Mouse (Mus musculus) frontal cortex, adult 2 months (tissue): ENCODE data around the gene Gm17783. TPM values are rescaled to one million over a fixed set of nuclear protein-coding genes. Genes with fewer than 3 reads are reported as not detected.
"Not testable (repeated sequence)": the region's sequence is repeated elsewhere in the genome, so short reads cannot be mapped to it uniquely, and the experiment has no call there.

ENCODE experiments used
- DNase-seq, 2 experiments: peaks; one replicate each; pipeline ENCODE4 v3.0.0; 2022; ENCODE audit warnings: low spot score in 1 of 2; ENCODE audit errors: extremely low spot score in 1 of 2
- polyA plus RNA-seq: library from polyadenylated mRNA; depleted of rRNA; stranded (reverse); fragments of >200 nt; gene quantifications from 2 replicates; pipeline ENCODE4 v1.2.3, GENCODE M21; 2012; rRNA removed

Gm17783 gene
- polyA plus RNA-seq, result not detected in 2 replicates

GRCm38 (mm10) chr16:45531950-45532349 is at the start of gene Gm17783:
Gene Gm17783 (minus strand): TSS chr16:45532050.
- no peak for DNase-seq

DNA sequence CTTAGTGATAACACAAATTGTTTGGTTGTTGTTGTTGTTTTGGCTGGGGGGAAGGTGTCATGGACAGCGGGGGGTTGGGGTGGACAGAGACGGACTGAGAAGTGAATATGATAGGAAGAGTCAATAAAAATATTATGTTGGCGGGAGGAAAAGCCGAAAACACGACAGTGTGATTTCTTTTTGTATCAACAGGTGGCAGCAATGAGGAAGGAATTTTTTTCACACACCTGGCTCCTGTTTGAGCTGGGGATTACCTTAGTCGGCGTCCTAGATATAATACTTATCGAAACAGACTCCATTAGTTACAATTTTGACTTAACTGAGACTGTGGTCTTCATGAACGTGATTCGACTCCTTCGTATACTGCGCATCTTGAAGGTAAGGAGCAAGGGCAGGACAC is 48.0 kb upstream of the Gm17783 start:
- no peak for DNase-seq

- DNase-seq, result no peak
Observed at GRCm38 (mm10) chr16:45572307-45572706, 40.5 kb upstream of the Gm17783 start.

DNA sequence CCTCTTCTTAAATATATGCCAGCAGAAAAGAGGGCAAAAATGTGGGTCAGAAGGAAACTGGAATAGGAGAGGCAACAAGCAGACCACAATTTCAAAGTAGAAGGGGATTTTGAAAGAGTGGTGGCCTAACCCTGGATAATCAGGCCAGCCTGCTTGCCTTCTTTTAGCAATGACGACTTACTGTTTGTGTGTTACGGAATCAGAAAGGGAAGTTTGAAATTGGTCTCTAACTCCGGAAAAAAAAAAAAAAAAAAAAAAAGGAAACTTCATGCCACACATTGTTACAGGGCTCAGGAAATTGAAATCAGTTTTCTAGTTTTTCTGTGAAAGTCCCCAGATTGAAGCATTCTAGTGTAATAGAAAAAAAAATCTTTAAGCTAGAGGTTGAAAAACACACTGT is 29.9 kb upstream of the Gm17783 start:
- DNase-seq, result no peak

DNA sequence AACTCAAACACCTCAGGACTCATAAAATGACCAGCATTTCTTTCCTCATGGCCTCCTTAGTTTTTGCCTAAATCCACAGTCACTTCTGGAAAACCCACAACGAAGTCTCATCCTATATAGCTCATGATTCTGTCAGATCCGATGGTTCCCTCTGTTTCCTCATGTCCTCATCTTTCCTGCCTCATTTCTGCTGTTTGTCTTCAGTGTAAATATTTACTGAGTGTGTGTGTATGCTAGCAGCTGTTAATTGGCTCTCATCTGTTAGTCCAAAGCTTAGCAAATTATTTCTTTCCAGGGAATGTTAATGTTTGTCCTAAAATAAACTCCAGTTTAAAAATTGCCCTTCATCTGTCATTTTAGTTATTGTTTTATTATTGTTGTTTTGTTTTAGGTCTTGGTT is 19.7 kb upstream of the Gm17783 start:
- DNase-seq, result no peak

GRCm38 (mm10) chr16:45547982-45548381 is 16.1 kb upstream of the Gm17783 start:
- no peak for DNase-seq

GRCm38 (mm10) chr16:45544341-45544740 is 12.5 kb upstream of the Gm17783 start:
- DNase-seq, result no peak

DNA sequence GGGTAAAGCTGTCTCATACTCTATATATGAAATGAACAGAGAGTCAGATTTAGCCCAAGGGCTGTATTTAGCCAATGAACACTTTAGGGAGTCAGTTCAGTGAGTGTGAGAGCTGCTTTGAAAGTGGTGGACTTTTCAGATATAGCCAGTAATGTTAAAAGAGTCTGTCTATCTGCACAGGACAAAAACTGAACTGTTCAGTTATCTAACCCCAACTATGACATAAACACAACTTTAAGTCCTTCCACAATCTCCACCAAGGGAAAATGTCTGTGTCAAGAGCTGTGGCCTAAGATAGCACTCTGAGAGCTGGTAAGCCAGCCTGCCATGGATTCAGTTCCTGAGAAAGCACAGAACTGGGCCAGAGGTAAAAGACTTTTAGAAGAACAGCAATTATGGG is 10.3 kb upstream of the Gm17783 start:
- no peak for DNase-seq

DNA sequence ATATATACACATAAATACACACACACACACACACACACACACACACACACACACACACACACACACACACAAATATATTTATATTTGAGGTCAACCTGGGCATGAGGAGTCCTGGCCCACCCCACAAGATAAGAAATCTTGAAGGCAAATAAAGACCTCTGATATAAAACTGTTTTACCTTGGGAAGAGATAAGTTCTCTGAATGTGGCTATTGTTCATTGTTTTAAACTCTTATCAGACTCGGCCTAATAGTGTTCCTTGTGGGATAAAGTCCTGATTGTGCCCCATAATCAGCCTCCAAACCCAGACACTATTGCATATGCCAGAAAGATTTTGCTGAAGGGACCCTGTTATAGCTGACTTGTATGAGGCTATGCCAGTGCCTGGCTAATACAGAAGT is 6.5 kb upstream of the Gm17783 start:
- DNase-seq, result not testable (repeated sequence)

GRCm38 (mm10) chr16:45535009-45535408 is 3.2 kb upstream of the Gm17783 start, which contains the start of gene Slc9c1:
Gene Slc9c1 (plus strand): TSS chr16:45535309.
- no peak for DNase-seq

- no peak for DNase-seq
Observed at GRCm38 (mm10) chr16:45525551-45525950, 6.3 kb downstream of the Gm17783 start.

GRCm38 (mm10) chr16:45495326-45495725 is 36.5 kb downstream of the Gm17783 start:
- DNase-seq, result no peak

DNA sequence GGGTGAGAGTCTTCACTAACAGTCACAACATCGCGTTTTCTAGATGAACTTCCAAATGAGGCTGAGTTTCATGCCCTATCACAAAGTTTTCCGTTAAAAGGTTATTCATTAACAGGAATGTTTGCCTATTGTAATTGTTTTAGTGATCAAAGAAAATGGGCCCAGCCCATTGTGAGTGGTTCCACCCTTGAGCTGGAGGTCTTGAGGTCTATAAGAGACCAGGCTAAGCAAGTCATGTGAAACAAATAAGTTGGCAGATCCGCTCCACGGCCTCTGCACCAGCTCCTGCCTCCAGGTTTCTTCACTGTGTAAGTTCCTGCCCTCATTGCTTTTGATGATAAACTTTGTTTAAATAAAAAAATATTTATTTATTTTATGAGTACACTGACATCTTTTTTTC is 38.9 kb downstream of the Gm17783 start, which contains the start of gene Gm609:
Gene Gm609, minus strand, starts transcription at position 43 of the 400 bp plus-strand sequence.
- DNase-seq, result no peak

DNA sequence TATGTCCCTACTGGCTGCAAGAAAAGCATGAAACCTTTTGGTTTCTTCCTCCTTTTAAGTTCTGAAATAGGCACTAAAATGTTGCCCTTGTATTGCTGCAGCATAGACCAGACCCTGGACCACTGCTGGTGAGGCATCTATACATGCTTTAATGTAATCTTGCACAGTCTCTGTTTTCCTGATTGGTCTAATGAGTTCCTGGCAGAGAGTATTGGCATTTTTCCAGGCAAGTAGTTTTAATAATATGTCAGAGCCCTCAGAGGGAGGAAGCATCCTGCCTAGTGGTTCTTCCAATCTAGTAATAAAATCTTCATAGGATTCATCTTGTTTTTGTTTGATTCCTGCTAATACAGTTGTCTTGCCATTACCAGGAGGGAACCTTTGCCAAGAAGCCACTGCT is 54.9 kb downstream of the Gm17783 start:
- no peak for DNase-seq

GRCm38 (mm10) chr16:45471836-45472235 is 60.0 kb downstream of the Gm17783 start:
- not testable (repeated sequence) for DNase-seq

Other genes with a start within 250 kb of the Gm17783 start
- 95.4 and 112 TPM in 2 replicates for gene Cd200, start 123.0 kb downstream of the Gm17783 start, polyA plus RNA-seq
- gene Gm609, start 39.1 kb downstream of the Gm17783 start, polyA plus RNA-seq, result 0.44 and 0.50 TPM in 2 replicates
- gene Slc9c1, start 3.3 kb upstream of the Gm17783 start, polyA plus RNA-seq, result not detected in 2 replicates
- gene Gcsam, start 78.3 kb upstream of the Gm17783 start, polyA plus RNA-seq, result not detected in 2 replicates
- 0.13 and 0.44 TPM in 2 replicates for gene BC016579, start 122.0 kb upstream of the Gm17783 start, polyA plus RNA-seq
- gene Tmprss7, start 161.6 kb upstream of the Gm17783 start, polyA plus RNA-seq, result 2.7 and 2.8 TPM in 2 replicates
- 452 and 462 TPM in 2 replicates for gene Tagln3, start 192.6 kb upstream of the Gm17783 start, polyA plus RNA-seq
- 27.0 and 29.9 TPM in 2 replicates for gene Abhd10, start 210.9 kb upstream of the Gm17783 start, polyA plus RNA-seq